Mouse (Mus musculus) bone marrow, adult 2 months (tissue): ENCODE results near the gene Chmp3.

Source experiments
- CTCF ChIP-seq: fragments of 200-500 bp; IDR thresholded peaks from 2 replicates; pipeline ENCODE4 v1.5.1; 2011; ENCODE audit warnings: low read length, control low read depth; ENCODE audit not compliant: control insufficient read depth, insufficient read depth
- POLR2A ChIP-seq: fragments of 200-500 bp; IDR thresholded peaks from 2 replicates; pipeline ENCODE4 v1.6.1; 2011; ENCODE audit warnings: low read depth, mild to moderate bottlenecking, control low read depth, low read length, borderline replicate concordance; ENCODE audit not compliant: control insufficient read depth

- no peak for TF ChIP-seq CTCF
- TF ChIP-seq POLR2A = peak; percentile 27; the same call in 1 of the 2 replicates
These were observed 88.3 kb downstream of the Chmp3 start for GRCm38 (mm10) chr6:71631706-71632461.
